19 mouse cellular contexts compared by ENCODE assay signal in genomic region chr6:96457590-96458259, GRCm38 (mm10).
DNase-seq lines count a peak whose midpoint lies in the region; ATAC-seq and TF ChIP-seq lines count a peak whose summit lies in the region.
"Had no signal": no experiment of that assay in that cellular context is flagged by ENCODE, and none has a peak within 500 bp of the region (broad histone marks: within the 10 kb centered on the region; RNA-seq: fewer than 3 reads in every experiment).

No protein-coding gene starts in this region.

- no peak for TF ChIP-seq POLR2A in lung, adult 2 months (IDR thresholded peaks at IDR 0.05; ENCODE audit: borderline replicate concordance, extremely low read depth, low read depth, low read length)

- intact Hi-C loops in left cerebral cortex, postnatal 25 days (cut with DNase I) = no loop called here

- no peak overlapping the region for H3K27ac ChIP-seq in forebrain, embryonic 11.5 days (ENCODE audit: low read depth, low read length)
- H3K27ac ChIP-seq in forebrain, embryonic 10.5 days = no peak overlapping the region
- no peak overlapping the region for H3K27ac ChIP-seq in lung, embryonic 16.5 days (ENCODE audit: low read length)
- H3K27ac ChIP-seq: embryonic facial prominence, embryonic 12.5 days; forebrain, embryonic 12.5 days; hindbrain, embryonic 12.5 days; left cerebral cortex, adult 2 months; liver, embryonic 12.5 days; neural tube, embryonic 13.5 days had no signal

- ATAC-seq in forebrain, embryonic 11.5 days (replicated peaks; ENCODE audit: low FRiP score) = 0 out of 2 replicates have a peak, but pooled peaks have one; percentile 12
- peak; percentile 45; the same call in 1 of the 2 replicates for ATAC-seq in lung, embryonic 16.5 days (ENCODE audit: low read depth)
- ATAC-seq: liver, embryonic 12.5 days; midbrain, embryonic 16.5 days had no signal

- no peaks in the 10 kb centered on the region for H3K27me3 ChIP-seq in forebrain, embryonic 11.5 days (ENCODE audit: control insufficient read depth, insufficient read depth, low read length)
- no peaks in the 10 kb centered on the region for H3K27me3 ChIP-seq in forebrain, embryonic 10.5 days (ENCODE audit: poor library complexity, severe bottlenecking)
- H3K27me3 ChIP-seq in lung, embryonic 16.5 days (ENCODE audit: control insufficient read depth, insufficient read depth, low read depth, low read length) = no peaks in the 10 kb centered on the region
- H3K27me3 ChIP-seq: embryonic facial prominence, embryonic 12.5 days; forebrain, embryonic 12.5 days; hindbrain, embryonic 12.5 days; liver, embryonic 12.5 days; neural tube, embryonic 13.5 days had no signal

- TF ChIP-seq CTCF in lung, adult 2 months (IDR thresholded peaks at IDR 0.05; ENCODE audit: insufficient read depth, low read length) = no peak

- no peak for DNase-seq in forebrain, embryonic 11.5 days (ENCODE audit: low spot score)
- no peak for DNase-seq in forebrain, embryonic 10.5 days (ENCODE audit: extremely low spot score, low spot score)
- DNase-seq in lung, adult 2 months = no peak
- DNase-seq in ZHBTc4 (ENCODE audit: low read depth, low spot score) (peak; percentile 24), liver (no peak)
- DNase-seq in retina, postnatal 1 day = peak; percentile 31
- no peak for DNase-seq in left cerebral cortex, postnatal 25 days (ENCODE audit: low spot score in 2 of 2)
- DNase-seq: B cell, adult 2 months; cerebellum, adult 9-11 months; lung, postnatal 36 days; right cerebral cortex, adult 18-20 months had no signal

- H3K9ac ChIP-seq in forebrain, embryonic 11.5 days (ENCODE audit: low read length) = no peak overlapping the region
- no peak overlapping the region for H3K9ac ChIP-seq in lung, embryonic 16.5 days (ENCODE audit: low read length)
- H3K9ac ChIP-seq: embryonic facial prominence, embryonic 12.5 days; forebrain, embryonic 12.5 days; hindbrain, embryonic 12.5 days; liver, embryonic 12.5 days; neural tube, embryonic 13.5 days had no signal

- H3K4me1 ChIP-seq in forebrain, embryonic 11.5 days (replicated peaks; ENCODE audit: control insufficient read depth, insufficient read depth, low read length) = no peaks in the 10 kb centered on the region
- H3K4me1 ChIP-seq in forebrain, embryonic 10.5 days = peaks cover 16% of the 10 kb centered on the region
- H3K4me1 ChIP-seq in lung, embryonic 16.5 days (replicated peaks; ENCODE audit: control insufficient read depth, insufficient read depth, low read length) = no peaks in the 10 kb centered on the region
- no peaks in the 10 kb centered on the region; the same call in 1 of the 2 replicates for H3K4me1 ChIP-seq in lung, adult 2 months (ENCODE audit: control insufficient read depth, insufficient read depth, low read length)
- H3K4me1 ChIP-seq: embryonic facial prominence, embryonic 12.5 days; forebrain, embryonic 12.5 days; liver, embryonic 12.5 days; neural tube, embryonic 13.5 days had no signal

- WGBS in forebrain, embryonic 11.5 days = 45% methylated on average over 6 of the region's 6 CpGs
- WGBS in forebrain, embryonic 10.5 days = 56% methylated on average over 6 of the region's 6 CpGs
- WGBS in lung, embryonic 16.5 days = 35% methylated on average over 6 of the region's 6 CpGs
- 64% methylated on average over 6 of the region's 6 CpGs for WGBS in lung, adult 2 months

- no peaks in the 10 kb centered on the region for H3K36me3 ChIP-seq in forebrain, embryonic 11.5 days (ENCODE audit: control insufficient read depth, insufficient read depth, low read length)
- no peaks in the 10 kb centered on the region for H3K36me3 ChIP-seq in forebrain, embryonic 10.5 days (replicated peaks)
- H3K36me3 ChIP-seq in lung, embryonic 16.5 days (ENCODE audit: control insufficient read depth, insufficient read depth, low read length) = no peaks in the 10 kb centered on the region
- H3K36me3 ChIP-seq: embryonic facial prominence, embryonic 12.5 days; forebrain, embryonic 12.5 days; hindbrain, embryonic 12.5 days; liver, embryonic 12.5 days; neural tube, embryonic 13.5 days had no signal

- H3K4me3 ChIP-seq in forebrain, embryonic 11.5 days (ENCODE audit: low read depth, low read length) = no peak overlapping the region
- H3K4me3 ChIP-seq in forebrain, embryonic 10.5 days = no peak overlapping the region
- H3K4me3 ChIP-seq in lung, embryonic 16.5 days (ENCODE audit: low read length) = no peak overlapping the region
- H3K4me3 ChIP-seq in lung, adult 2 months (replicated peaks; ENCODE audit: extremely low read depth, low read depth, low read length) = no peak overlapping the region
- H3K4me3 ChIP-seq: embryonic facial prominence, embryonic 12.5 days; forebrain, embryonic 12.5 days; hindbrain, embryonic 12.5 days; left cerebral cortex, adult 2 months; liver, embryonic 12.5 days; neural tube, embryonic 13.5 days had no signal

- H3K9me3 ChIP-seq in forebrain, embryonic 11.5 days (ENCODE audit: control insufficient read depth, low read length) = no peaks in the 10 kb centered on the region
- no peaks in the 10 kb centered on the region for H3K9me3 ChIP-seq in forebrain, embryonic 10.5 days
- H3K9me3 ChIP-seq in lung, embryonic 16.5 days (ENCODE audit: control insufficient read depth, low read length) = no peaks in the 10 kb centered on the region
- H3K9me3 ChIP-seq: embryonic facial prominence, embryonic 12.5 days; forebrain, embryonic 12.5 days; hindbrain, embryonic 12.5 days; liver, embryonic 12.5 days; neural tube, embryonic 13.5 days had no signal

- H3K4me2 ChIP-seq in forebrain, embryonic 11.5 days (ENCODE audit: low read depth, low read length, severe bottlenecking) = no peak overlapping the region
- no peak overlapping the region for H3K4me2 ChIP-seq in lung, embryonic 16.5 days (ENCODE audit: low read depth, low read length)
- H3K4me2 ChIP-seq: embryonic facial prominence, embryonic 12.5 days; forebrain, embryonic 12.5 days; hindbrain, embryonic 12.5 days; liver, embryonic 12.5 days; neural tube, embryonic 13.5 days had no signal

Comparison
In these comparisons a context has a peak if more than half of its experiments do, and no peak if none do; other contexts are left out.
1. DNase-seq: peak in ZHBTc4 (single experiment) and retina, postnatal 1 day (single experiment); none in forebrain, embryonic 11.5 days (single experiment), forebrain, embryonic 10.5 days (single experiment), lung, adult 2 months (single experiment), liver (single experiment) and left cerebral cortex, postnatal 25 days (0 of 2).